Mouse (Mus musculus): ENCODE results near the gene Iqce.
A peak's percentile ranks its signal among the peaks of the same experiment; 100 is the strongest.

Iqce gene

GRCm38 (mm10) chr5:140644702-140645201 is 57.4 kb downstream of the Iqce start:
- no peaks in the 10 kb centered on the region for H3K36me3 ChIP-seq (ENCODE audit: control insufficient read depth, insufficient read depth, low read length, poor library complexity, severe bottlenecking)
- H3K27me3 ChIP-seq (ENCODE audit: control insufficient read depth, insufficient read depth, low read length, poor library complexity, severe bottlenecking): no peaks in the 10 kb centered on the region
- no peak for DNase-seq (ENCODE audit: low read depth, low spot score)

DNA sequence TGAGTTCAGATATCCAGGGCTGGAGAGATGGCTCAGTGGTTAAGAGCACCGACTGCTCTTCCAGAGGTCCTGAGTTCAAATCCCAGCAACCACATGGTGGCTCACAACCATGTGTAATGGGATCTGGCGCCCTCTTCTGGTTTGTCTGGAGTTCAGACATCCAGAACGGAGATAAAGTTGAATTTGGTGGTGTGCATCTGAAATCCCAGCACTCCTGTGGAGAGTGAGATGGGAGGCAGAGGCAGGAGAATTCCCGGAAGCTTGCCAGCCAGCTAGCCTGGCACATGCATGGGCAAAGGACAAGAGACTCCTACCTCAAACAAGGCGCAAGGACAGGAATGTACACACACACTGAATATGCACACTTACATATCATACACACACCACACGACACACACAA is 57.9 kb downstream of the Iqce start:
- peak; percentile 46 for DNase-seq (ENCODE audit: low read depth, low spot score)
- H3K36me3 ChIP-seq (ENCODE audit: control insufficient read depth, insufficient read depth, low read length, poor library complexity, severe bottlenecking): no peaks in the 10 kb centered on the region
- H3K27me3 ChIP-seq (ENCODE audit: control insufficient read depth, insufficient read depth, low read length, poor library complexity, severe bottlenecking): no peaks in the 10 kb centered on the region

DNA sequence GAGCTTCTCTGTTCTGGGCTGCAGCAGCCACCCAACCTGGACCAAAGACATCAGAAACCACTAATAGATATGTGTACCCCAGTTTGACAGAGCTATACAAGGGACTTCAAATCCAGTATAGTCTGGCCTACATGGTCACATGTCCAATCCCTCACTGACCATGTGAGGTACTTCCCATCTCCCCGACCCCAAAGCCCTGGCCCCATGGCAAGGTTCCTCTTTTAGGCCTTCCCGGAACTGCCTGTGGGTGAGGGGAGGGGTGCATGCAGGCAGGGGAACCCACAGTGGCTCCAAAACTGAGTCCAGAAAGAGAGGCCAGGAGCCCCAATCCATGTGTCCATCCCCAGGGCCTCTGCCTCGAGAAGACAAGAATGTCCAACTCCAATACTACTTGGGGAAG is 60.1 kb downstream of the Iqce start:
- Histone ChIP-seq H3K27me3 (ENCODE audit: control insufficient read depth, insufficient read depth, low read length, poor library complexity, severe bottlenecking) (no peaks in the 10 kb centered on the region), H3K36me3 (ENCODE audit: control insufficient read depth, insufficient read depth, low read length, poor library complexity, severe bottlenecking) (no peaks in the 10 kb centered on the region)
- peak; percentile 74 for DNase-seq (ENCODE audit: low read depth, low spot score)

DNA sequence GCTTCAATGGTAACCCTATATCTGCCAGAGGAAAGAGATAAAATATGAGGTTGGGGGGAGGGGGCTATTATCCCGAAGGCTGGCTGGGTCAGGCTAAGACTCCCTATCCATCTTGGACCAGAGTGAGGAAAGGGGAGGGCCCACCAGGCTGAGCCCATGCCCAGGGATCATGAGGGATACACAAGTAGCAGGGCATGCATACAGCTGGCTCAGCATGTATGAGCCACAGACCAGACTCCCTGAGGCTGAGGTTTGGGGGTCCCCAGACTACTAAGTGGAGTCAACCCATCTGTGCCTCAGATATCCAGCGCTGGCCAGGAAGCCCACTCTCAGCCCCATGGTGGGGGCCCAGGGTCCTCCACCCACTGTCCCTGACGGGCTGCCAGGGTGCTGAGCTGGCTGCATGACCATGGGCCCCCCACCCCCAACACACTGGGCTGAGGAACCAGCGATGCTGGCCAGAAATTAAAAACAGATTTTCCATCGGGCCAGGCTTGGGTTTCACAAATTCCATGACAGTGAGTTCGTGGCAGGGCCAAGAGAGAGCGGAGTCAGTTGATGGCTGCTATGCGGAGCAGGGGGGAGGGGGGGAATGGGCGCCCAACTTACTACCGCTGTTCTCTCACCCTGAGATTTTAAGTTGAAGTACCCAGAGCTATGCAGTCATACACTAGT is 60.8 kb downstream of the Iqce start:
- DNase-seq (ENCODE audit: low read depth, low spot score): no peak
- Histone ChIP-seq H3K36me3 (ENCODE audit: control insufficient read depth, insufficient read depth, low read length, poor library complexity, severe bottlenecking) (no peaks in the 10 kb centered on the region), H3K27me3 (ENCODE audit: control insufficient read depth, insufficient read depth, low read length, poor library complexity, severe bottlenecking) (no peaks in the 10 kb centered on the region)

- 0 out of 2 replicates have a peak, but pooled peaks cover under 1% of the 10 kb centered on the region for H3K36me3 ChIP-seq (ENCODE audit: control insufficient read depth, insufficient read depth, low read length, poor library complexity, severe bottlenecking)
- DNase-seq (ENCODE audit: low read depth, low spot score): peak; percentile 55
- H3K27me3 ChIP-seq (ENCODE audit: control insufficient read depth, insufficient read depth, low read length, poor library complexity, severe bottlenecking): no peaks in the 10 kb centered on the region
Observed at GRCm38 (mm10) chr5:140640812-140641211, 61.4 kb downstream of the Iqce start.

DNA sequence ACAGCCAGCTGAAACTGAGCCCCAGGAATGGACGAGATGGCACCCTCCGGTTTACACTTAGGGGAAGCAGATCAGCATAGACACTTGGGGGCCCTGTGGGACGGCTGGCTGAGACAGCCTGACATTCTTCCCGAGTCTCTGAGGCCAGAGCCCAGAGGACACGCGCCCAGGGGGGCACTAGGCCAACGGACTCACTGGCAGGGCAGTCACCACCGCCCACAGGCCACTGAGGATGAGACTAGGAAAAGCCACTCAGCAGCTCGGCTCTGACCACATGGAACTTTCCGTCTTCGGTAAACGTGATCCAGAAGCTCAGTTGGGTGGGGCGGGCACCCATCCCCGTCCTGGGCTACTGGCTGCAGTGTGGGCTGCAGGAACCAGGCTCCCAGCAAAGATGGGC is 62.3 kb downstream of the Iqce start:
- Histone ChIP-seq H3K36me3 (ENCODE audit: control insufficient read depth, insufficient read depth, low read length, poor library complexity, severe bottlenecking) (0 out of 2 replicates have a peak, but pooled peaks cover 1% of the 10 kb centered on the region), H3K27me3 (ENCODE audit: control insufficient read depth, insufficient read depth, low read length, poor library complexity, severe bottlenecking) (no peaks in the 10 kb centered on the region)
- DNase-seq (ENCODE audit: low read depth, low spot score): no peak

GRCm38 (mm10) chr5:140639312-140639711 is 62.9 kb downstream of the Iqce start:
- no peak for DNase-seq (ENCODE audit: low read depth, low spot score)
- no peaks in the 10 kb centered on the region for H3K27me3 ChIP-seq (ENCODE audit: control insufficient read depth, insufficient read depth, low read length, poor library complexity, severe bottlenecking)
- H3K36me3 ChIP-seq (ENCODE audit: control insufficient read depth, insufficient read depth, low read length, poor library complexity, severe bottlenecking): 0 out of 2 replicates have a peak, but pooled peaks cover 1% of the 10 kb centered on the region

DNA sequence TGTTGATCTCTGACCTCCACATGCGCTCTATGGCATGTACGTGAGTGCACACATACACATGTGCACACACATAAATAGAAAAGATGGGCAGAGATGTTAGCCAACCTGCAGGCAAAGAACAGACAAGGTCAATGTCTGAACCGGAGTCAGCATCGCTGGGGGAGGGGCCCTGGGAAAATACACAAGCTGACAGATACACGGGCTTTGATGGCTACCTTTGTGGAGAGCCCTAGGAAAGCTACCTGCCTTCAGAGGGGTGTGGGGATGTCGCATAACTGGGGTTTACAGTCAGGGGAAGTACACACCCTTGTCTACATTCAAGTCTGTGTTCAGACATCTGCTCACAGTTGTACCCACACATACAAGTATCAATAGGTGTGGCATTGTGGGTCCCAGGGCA is 63.7 kb downstream of the Iqce start:
- Histone ChIP-seq H3K36me3 (ENCODE audit: control insufficient read depth, insufficient read depth, low read length, poor library complexity, severe bottlenecking) (0 out of 2 replicates have a peak, but pooled peaks cover 1% of the 10 kb centered on the region), H3K27me3 (ENCODE audit: control insufficient read depth, insufficient read depth, low read length, poor library complexity, severe bottlenecking) (no peaks in the 10 kb centered on the region)
- no peak for DNase-seq (ENCODE audit: low read depth, low spot score)

- H3K36me3 ChIP-seq (ENCODE audit: control insufficient read depth, insufficient read depth, low read length, poor library complexity, severe bottlenecking): peaks cover 4% of the 10 kb centered on the region; the same call in 1 of the 2 replicates
- no peaks in the 10 kb centered on the region for H3K27me3 ChIP-seq (ENCODE audit: control insufficient read depth, insufficient read depth, low read length, poor library complexity, severe bottlenecking)
- DNase-seq (ENCODE audit: low read depth, low spot score): no peak
Observed at GRCm38 (mm10) chr5:140637989-140638388, 64.2 kb downstream of the Iqce start.

GRCm38 (mm10) chr5:140637058-140637410 is 65.1 kb downstream of the Iqce start:
- DNase-seq (ENCODE audit: low read depth, low spot score): no peak
- Histone ChIP-seq H3K36me3 (ENCODE audit: control insufficient read depth, insufficient read depth, low read length, poor library complexity, severe bottlenecking) (peaks cover 7% of the 10 kb centered on the region; the same call in 1 of the 2 replicates), H3K27me3 (ENCODE audit: control insufficient read depth, insufficient read depth, low read length, poor library complexity, severe bottlenecking) (no peaks in the 10 kb centered on the region)

- DNase-seq (ENCODE audit: low read depth, low spot score): peak; percentile 75
- Histone ChIP-seq H3K27me3 (ENCODE audit: control insufficient read depth, insufficient read depth, low read length, poor library complexity, severe bottlenecking) (no peaks in the 10 kb centered on the region), H3K36me3 (ENCODE audit: control insufficient read depth, insufficient read depth, low read length, poor library complexity, severe bottlenecking) (peaks cover 7% of the 10 kb centered on the region; the same call in 1 of the 2 replicates)
Observed at GRCm38 (mm10) chr5:140636316-140637057, 65.7 kb downstream of the Iqce start.

DNA sequence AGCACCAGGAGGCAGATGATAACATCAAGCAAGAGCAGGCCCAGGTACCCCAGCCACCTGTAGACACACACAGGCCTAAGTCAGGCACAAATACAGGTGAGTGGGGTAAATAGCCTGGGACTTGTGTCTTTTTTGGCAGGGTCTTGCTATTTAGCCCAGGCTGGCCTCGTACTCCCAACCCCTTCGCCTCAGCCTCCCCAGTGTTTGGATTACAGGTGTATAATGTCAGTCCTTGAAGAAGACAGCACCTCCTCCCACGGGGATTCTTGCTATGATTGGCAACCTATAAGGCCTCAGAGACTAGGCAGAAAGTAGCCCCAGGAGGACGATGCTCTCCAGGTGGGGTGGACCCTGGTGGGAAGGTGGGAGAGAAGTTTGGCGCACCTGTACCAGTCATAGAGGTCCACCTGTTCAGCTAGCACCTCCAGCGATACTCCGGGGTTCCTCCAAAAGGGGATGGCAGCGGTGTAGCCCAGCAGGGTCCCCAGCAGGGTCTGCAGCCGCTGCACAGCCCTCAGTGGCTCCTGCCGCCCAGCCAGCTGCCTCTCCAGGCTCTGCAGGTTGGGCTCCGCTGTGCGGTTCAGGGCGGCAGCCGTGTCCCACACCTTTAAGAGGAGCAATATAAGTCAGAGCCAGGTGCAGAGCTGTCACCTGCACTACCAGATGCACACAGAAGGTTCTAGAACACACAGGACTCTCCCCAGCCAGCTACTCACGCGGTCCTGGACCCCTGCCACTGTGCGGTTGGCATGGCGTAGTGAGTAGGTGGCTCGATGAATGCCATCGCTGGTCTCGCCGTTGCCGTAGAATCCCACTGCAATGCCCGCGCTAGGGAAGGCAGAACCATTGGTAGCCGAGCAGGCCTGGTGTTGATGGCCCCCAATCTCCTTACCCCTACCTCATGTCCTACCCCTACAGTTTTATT is 67.1 kb downstream of the Iqce start:
- H3K36me3 ChIP-seq (ENCODE audit: control insufficient read depth, insufficient read depth, low read length, poor library complexity, severe bottlenecking): peaks cover 7% of the 10 kb centered on the region; the same call in 1 of the 2 replicates
- H3K27me3 ChIP-seq (ENCODE audit: control insufficient read depth, insufficient read depth, low read length, poor library complexity, severe bottlenecking): no peaks in the 10 kb centered on the region
- DNase-seq (ENCODE audit: low read depth, low spot score): no peak

DNA sequence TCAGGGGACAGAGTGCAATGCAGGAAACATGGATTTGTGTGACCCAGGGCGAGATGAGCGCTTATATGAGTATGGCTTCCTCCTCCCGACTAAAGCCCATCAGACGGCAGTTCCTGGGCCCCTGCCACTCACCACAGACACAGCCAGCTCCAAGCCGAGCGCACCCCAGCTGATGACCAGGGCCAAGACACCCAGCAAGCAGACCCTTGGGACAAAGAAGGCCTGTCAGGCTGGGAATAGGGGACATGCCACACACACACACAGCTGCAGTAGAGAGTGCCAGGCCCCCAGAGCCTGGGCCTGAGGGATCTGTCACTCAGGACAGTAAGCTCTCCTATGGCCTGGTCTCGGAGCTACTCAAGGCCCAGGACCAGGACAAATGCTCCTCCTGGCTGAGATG is 68.7 kb downstream of the Iqce start:
- no peaks in the 10 kb centered on the region for H3K27me3 ChIP-seq (ENCODE audit: control insufficient read depth, insufficient read depth, low read length, poor library complexity, severe bottlenecking)
- DNase-seq (ENCODE audit: low read depth, low spot score): no peak
- peaks cover 7% of the 10 kb centered on the region for H3K36me3 ChIP-seq (ENCODE audit: control insufficient read depth, insufficient read depth, low read length, poor library complexity, severe bottlenecking)

DNA sequence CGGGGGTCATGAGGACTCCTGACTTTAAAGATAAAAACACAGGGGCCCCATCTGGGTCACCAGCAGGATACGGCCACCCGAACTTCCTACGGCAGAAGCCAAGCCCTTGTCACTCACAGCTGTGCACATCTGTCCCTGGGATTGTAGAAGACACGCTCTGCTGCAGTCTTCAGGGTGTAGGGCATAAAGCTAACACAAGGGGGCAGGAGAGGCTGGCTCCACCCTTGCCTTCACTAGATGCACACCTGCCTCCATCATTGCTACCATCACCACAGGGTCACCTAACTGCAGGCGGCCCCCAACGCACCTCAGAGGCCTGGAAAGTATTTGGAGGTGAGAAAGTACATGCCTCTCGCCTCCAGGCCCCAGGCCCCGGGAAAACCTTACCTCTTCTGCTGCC is 73.2 kb downstream of the Iqce start:
- DNase-seq (ENCODE audit: low read depth, low spot score): peak; percentile 74
- H3K36me3 ChIP-seq (ENCODE audit: control insufficient read depth, insufficient read depth, low read length, poor library complexity, severe bottlenecking): peaks cover 8% of the 10 kb centered on the region
- H3K27me3 ChIP-seq (ENCODE audit: control insufficient read depth, insufficient read depth, low read length, poor library complexity, severe bottlenecking): no peaks in the 10 kb centered on the region

Measured in splenic B cell, adult 2 months (primary cell).